Mouse (Mus musculus) left cerebral cortex, postnatal 36 days (tissue): ENCODE data around the gene Abcb7. TPM values are rescaled to one million over a fixed set of nuclear protein-coding genes. Genes with fewer than 3 reads are reported as not detected.
"Not testable (repeated sequence)": the region's sequence is repeated elsewhere in the genome, so short reads cannot be mapped to it uniquely, and the experiment has no call there.

Experiments
- DNase-seq, 2 experiments: peaks; one replicate each; pipeline ENCODE4 v3.0.0; 2021 to 2022; ENCODE audit warnings: low spot score in 2 of 2, mixed read lengths in 1 of 2
- intact Hi-C: fragments of 180-260 bp; cut with DNase I; formaldehyde crosslinking; loops from one replicate; pipeline ENCODE4 v1.15.1; 2025
- total RNA-seq, 2 experiments: library from RNA; stranded (reverse); gene quantifications; 2 replicates each; pipeline ENCODE4 v1.2.3; 2021

Abcb7 gene
- total RNA-seq: 10 to 100 TPM; 24.1 to 30.3 TPM

- peak; percentile 84 to 85 for DNase-seq
- intact Hi-C loops: loop anchor here (5.0 to 10.0 kb wide), 2 partner anchors 71 to 211 kb away; partner anchors contain the start of genes Nexmif and Uprt
Measured at GRCm38 (mm10) chrX:104413183-104413983, at the start of gene Abcb7. Abcb7 (minus strand) TSS chrX:104413856.

- DNase-seq: no peak
- intact Hi-C loops: no loop called here
Measured at GRCm38 (mm10) chrX:104461755-104462154, 48.1 kb upstream of the Abcb7 start.

GRCm38 (mm10) chrX:104452433-104452832 is 38.8 kb upstream of the Abcb7 start:
- intact Hi-C loops: no loop called here

GRCm38 (mm10) chrX:104433456-104433855 is 19.8 kb upstream of the Abcb7 start:
- DNase-seq: no peak
- intact Hi-C loops: no loop called here

More at GRCm38 (mm10) chrX:104452433-104452832, 38.8 kb upstream of the Abcb7 start:
- DNase-seq: no peak

- DNase-seq: no peak
- intact Hi-C loops: no loop called here
Measured at GRCm38 (mm10) chrX:104428108-104428507, 14.5 kb upstream of the Abcb7 start.

- no peak for DNase-seq
Measured at GRCm38 (mm10) chrX:104413995-104414394, 339 bp upstream of the Abcb7 start.

GRCm38 (mm10) chrX:104408137-104408536 is 5.5 kb downstream of the Abcb7 start:
- DNase-seq: no peak
- intact Hi-C loops: no loop called here

More at GRCm38 (mm10) chrX:104413995-104414394, 339 bp upstream of the Abcb7 start:
- intact Hi-C loops: loop anchor here (5.0 to 10.0 kb wide), 2 partner anchors 71 to 212 kb away; partner anchors contain the start of genes Nexmif and Uprt

- no peak for DNase-seq
- intact Hi-C loops: no loop called here
Measured at GRCm38 (mm10) chrX:104402463-104402862, 11.2 kb downstream of the Abcb7 start.

GRCm38 (mm10) chrX:104401134-104401533 is 12.5 kb downstream of the Abcb7 start:
- intact Hi-C loops: no loop called here
- DNase-seq: no peak

- intact Hi-C loops: no loop called here
Measured at GRCm38 (mm10) chrX:104397526-104397925, 16.1 kb downstream of the Abcb7 start.

GRCm38 (mm10) chrX:104359686-104360085 is 54.0 kb downstream of the Abcb7 start:
- intact Hi-C loops: no loop called here
- DNase-seq: no peak

More at GRCm38 (mm10) chrX:104397526-104397925, 16.1 kb downstream of the Abcb7 start:
- no peak for DNase-seq

GRCm38 (mm10) chrX:104355842-104356241 is 57.8 kb downstream of the Abcb7 start:
- no peak for DNase-seq
- intact Hi-C loops: no loop called here

GRCm38 (mm10) chrX:104348146-104348545 is 65.5 kb downstream of the Abcb7 start:
- peak; percentile 5 to 23 for DNase-seq
- intact Hi-C loops: not testable (repeated sequence)

- DNase-seq: no peak
- intact Hi-C loops: no loop called here
Measured at GRCm38 (mm10) chrX:104291721-104292120, 121.9 kb downstream of the Abcb7 start.

GRCm38 (mm10) chrX:104279828-104280227 is 133.8 kb downstream of the Abcb7 start:
- intact Hi-C loops: no loop called here
- DNase-seq: no peak

GRCm38 (mm10) chrX:104264371-104264770 is 149.3 kb downstream of the Abcb7 start:
- intact Hi-C loops: no loop called here
- no peak for DNase-seq

GRCm38 (mm10) chrX:104262468-104262867 is 151.2 kb downstream of the Abcb7 start:
- intact Hi-C loops: no loop called here
- no peak for DNase-seq

GRCm38 (mm10) chrX:104256561-104256960 is 157.1 kb downstream of the Abcb7 start:
- intact Hi-C loops: no loop called here
- no peak for DNase-seq
